Mouse (Mus musculus) heart, adult 2 months (tissue): ENCODE results near the gene Tnfrsf12a. TPM values are rescaled to one million over a fixed set of nuclear protein-coding genes. Genes with fewer than 3 reads are reported as not detected.

Experiments
- DNase-seq, 2 experiments: peaks; one replicate each; pipeline ENCODE4 v3.0.0; 2021
- H3K27ac ChIP-seq: fragments of 200-600 bp; 2 replicates; pipeline ENCODE4 v1.8.1; 2022
- H3K27me3 ChIP-seq: fragments of 200-500 bp; 2 replicates; pipeline ENCODE4 v1.6.1; 2012; ENCODE audit warnings: mild to moderate bottlenecking, low read length, inconsistent platforms, mixed read lengths; ENCODE audit not compliant: control insufficient read depth, insufficient read depth
- H3K36me3 ChIP-seq: fragments of 200-500 bp; 2 replicates; pipeline ENCODE4 v1.6.1; 2012; ENCODE audit warnings: low read length, inconsistent platforms; ENCODE audit not compliant: control insufficient read depth, insufficient read depth
- H3K4me1 ChIP-seq: fragments of 200-500 bp; 2 replicates; pipeline ENCODE4 v1.6.1; 2011; ENCODE audit warnings: low read length; ENCODE audit not compliant: control insufficient read depth, insufficient read depth
- H3K4me3 ChIP-seq: fragments of 200-600 bp; 2 replicates; pipeline ENCODE4 v1.8.1; 2022
- H3K79me2 ChIP-seq: fragments of 200-500 bp; replicated peaks from 2 replicates; pipeline ENCODE4 v1.6.1; 2012; ENCODE audit warnings: mild to moderate bottlenecking, inconsistent platforms, low read length, moderate library complexity, mixed read lengths; ENCODE audit not compliant: control insufficient read depth, insufficient read depth
- H3K9ac ChIP-seq: fragments of 200-500 bp; 2 replicates; pipeline ENCODE4 v1.6.1; 2012; ENCODE audit warnings: low read depth, mild to moderate bottlenecking, control low read depth, inconsistent platforms, low read length, mixed read lengths
- CTCF ChIP-seq: fragments of 200-600 bp; IDR thresholded peaks from 2 replicates; pipeline ENCODE4 v1.8.1; 2022; ENCODE audit warnings: antibody characterized with exemption, mild to moderate bottlenecking, moderate library complexity
- EP300 ChIP-seq: fragments of 200-500 bp; IDR thresholded peaks from 2 replicates; pipeline ENCODE4 v1.6.1; 2011; ENCODE audit warnings: low read depth, low read length, control low read depth; ENCODE audit not compliant: insufficient read depth
- POLR2A ChIP-seq: fragments of 200-500 bp; IDR thresholded peaks from 2 replicates; pipeline ENCODE4 v1.6.1; 2011; ENCODE audit warnings: mild to moderate bottlenecking, low read depth, low read length, control low read depth; ENCODE audit not compliant: insufficient read depth
- WGBS: fragments of 180-500 bp; shearing (Covaris S2); methylation state at CpG from one replicate; pipeline ENCODE4 v1.1.7; 2018; 5-methylcytosine and 5-hydroxymethylcytosine counted together
- intact Hi-C: fragments of 180-260 bp; cut with DNase I; formaldehyde crosslinking; loops from one replicate; pipeline ENCODE4 v1.15.1; 2025
- long read RNA-seq: library from polyadenylated mRNA; stranded (forward); transcript quantifications from one replicate; pipeline ENCODE4 v2.0.0, GENCODE M21; 2021
- polyA plus RNA-seq: library from polyadenylated mRNA; depleted of rRNA; stranded (reverse); fragments of >200 nt; gene quantifications from 2 replicates; pipeline ENCODE4 v1.2.3, GENCODE M21; 2012; rRNA removed
- total RNA-seq, 2 experiments: library from RNA; stranded (reverse); gene quantifications; 2 replicates each; pipeline ENCODE4 v1.2.3; 2021

The Tnfrsf12a gene
- 10 to 100 TPM; 80.1 to 82.5 TPM for total RNA-seq
- 28.1 and 37.9 TPM in 2 replicates for polyA plus RNA-seq
- long read RNA-seq, transcript Tnfrsf12a-201 (4 exons, 984 nt), result major isoform, 47 of 49 reads
- long read RNA-seq, partial matches to known transcripts, result 1 of 49 reads
- long read RNA-seq, other reads (novel, unspliced or antisense), result 0 of 49 reads

DNA sequence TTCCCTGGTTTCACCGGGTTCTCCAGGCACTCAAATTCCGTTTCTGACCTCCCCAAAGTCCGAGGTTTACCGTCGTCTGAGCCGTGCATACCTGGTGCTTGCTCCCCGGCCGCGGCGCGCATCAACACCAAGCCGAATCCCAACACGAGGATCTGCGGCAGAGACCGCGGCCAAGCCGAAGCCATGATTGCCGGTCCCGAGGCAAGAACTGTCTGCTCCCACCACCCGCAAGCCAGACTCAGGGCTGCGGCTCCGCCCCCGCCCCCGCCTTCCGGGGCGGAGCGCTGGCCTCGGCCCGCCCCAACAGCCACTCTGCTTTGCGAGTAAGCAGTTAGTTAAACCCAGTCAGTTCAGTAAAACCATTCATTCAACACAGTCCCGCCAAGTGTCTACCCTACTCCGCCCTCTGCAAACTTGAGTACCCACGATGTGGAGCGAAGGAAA is at the start of gene Tnfrsf12a:
Gene Tnfrsf12a (minus strand): TSS at position 233 of the 444 bp plus-strand sequence.
- under 1% methylated on average over 34 of the region's 34 CpGs for WGBS
- Histone ChIP-seq H3K9ac (peak within 1 kb of the TSS; percentile 69), H3K27ac (peak within 1 kb of the TSS; percentile 93), H3K36me3 (no peaks in the 10 kb centered on the region), H3K4me1 (peaks cover 2% of the 10 kb centered on the region), H3K4me3 (peak within 1 kb of the TSS; percentile 67), H3K27me3 (peaks cover 6% of the 10 kb centered on the region), H3K79me2 (no peaks in the 10 kb centered on the region)
- intact Hi-C loops, result no loop called here
- TF ChIP-seq EP300 (peak; percentile 70; the same call in 1 of the 2 replicates), POLR2A (peak; percentile 97), CTCF (no peak)
- DNase-seq, result peak; percentile 93

DNA sequence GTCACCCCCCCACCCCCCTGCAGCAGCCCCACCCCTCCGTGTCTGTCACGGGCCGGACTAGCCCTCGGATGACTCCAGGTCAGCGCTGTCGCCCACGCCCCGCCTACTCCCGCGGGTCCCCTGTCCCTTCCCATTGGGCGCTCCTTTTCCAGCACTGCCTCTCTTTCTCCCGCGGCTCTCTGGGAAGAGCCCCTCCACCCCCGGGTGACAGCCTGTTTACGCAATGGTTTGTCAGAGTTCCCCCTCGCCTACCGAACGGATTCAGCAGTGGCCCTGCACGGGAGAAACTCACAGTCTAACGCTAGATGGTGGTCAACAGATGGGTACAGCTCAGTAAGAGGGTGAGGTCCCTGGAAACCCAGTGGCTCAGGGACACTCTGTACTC is 49.5 kb upstream of the Tnfrsf12a start:
- H3K4me3 ChIP-seq, result peak overlapping the region; percentile 91
- no peaks in the 10 kb centered on the region for H3K79me2 ChIP-seq
- H3K9ac ChIP-seq, result peak overlapping the region; percentile 51
- under 1% methylated on average over 20 of the region's 20 CpGs for WGBS
- peak; percentile 83 to 90 for DNase-seq
- intact Hi-C loops, result no loop called here
- peak overlapping the region; percentile 86 for H3K27ac ChIP-seq
- TF ChIP-seq POLR2A, result peak; percentile 78
- peak; percentile 33 for TF ChIP-seq CTCF
- no peak for TF ChIP-seq EP300
- H3K4me1 ChIP-seq, result peaks cover 3% of the 10 kb centered on the region
- no peaks in the 10 kb centered on the region for H3K27me3 ChIP-seq
- H3K36me3 ChIP-seq, result no peaks in the 10 kb centered on the region

DNA sequence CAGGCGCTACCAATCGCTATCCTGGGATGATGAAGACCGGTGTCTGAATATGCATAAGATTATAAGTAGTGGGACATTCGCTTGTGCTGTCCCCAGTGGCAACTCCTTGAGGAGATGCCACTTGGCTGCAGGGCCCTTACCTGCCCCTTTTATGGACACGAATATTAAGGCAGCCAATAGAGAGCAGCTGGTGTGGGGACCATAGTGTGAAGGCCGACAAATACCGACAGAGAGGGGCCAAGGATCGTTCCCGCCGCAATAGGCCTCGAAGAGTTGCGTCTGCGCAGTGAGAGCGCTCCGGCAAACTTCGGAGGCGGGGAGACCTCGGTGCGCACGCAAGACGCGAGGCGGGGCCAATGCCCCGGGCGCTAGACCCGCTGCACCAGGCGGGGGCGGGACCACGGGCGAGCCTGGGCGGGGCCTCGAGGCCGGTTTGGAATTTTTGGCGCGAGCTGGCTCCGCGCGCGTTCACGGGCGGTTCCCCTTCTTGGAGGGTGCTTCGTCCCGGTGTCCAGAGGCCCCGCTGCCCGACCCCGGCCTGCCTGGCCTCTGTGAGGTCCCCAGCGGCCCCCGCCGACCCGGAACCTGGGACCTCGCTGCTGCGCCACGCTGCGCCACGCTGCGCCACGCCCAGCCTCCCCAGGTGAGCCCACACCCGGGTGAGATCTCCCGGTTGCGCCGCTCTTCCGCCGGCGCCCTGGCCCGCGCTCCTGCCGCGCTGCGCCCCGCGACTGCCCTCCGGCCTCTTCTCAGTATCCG is 48.9 kb upstream of the Tnfrsf12a start, which contains the start of gene Pkmyt1:
Gene Pkmyt1 (plus strand): TSS at position 338 of the 759 bp plus-strand sequence.
- no peaks in the 10 kb centered on the region for H3K79me2 ChIP-seq
- intact Hi-C loops, result no loop called here
- peaks cover 3% of the 10 kb centered on the region for H3K4me1 ChIP-seq
- H3K9ac ChIP-seq, result peak within 1 kb of the TSS; percentile 71
- no peaks in the 10 kb centered on the region for H3K36me3 ChIP-seq
- WGBS, result 2% methylated on average over 73 of the region's 73 CpGs
- peak; percentile 96 to 98 for DNase-seq
- peak within 1 kb of the TSS; percentile 91 for H3K4me3 ChIP-seq
- H3K27ac ChIP-seq, result peak within 1 kb of the TSS; percentile 86
- H3K27me3 ChIP-seq, result no peaks in the 10 kb centered on the region
- TF ChIP-seq POLR2A (peak; percentile 95), CTCF (peak; percentile 21), EP300 (no peak)

DNA sequence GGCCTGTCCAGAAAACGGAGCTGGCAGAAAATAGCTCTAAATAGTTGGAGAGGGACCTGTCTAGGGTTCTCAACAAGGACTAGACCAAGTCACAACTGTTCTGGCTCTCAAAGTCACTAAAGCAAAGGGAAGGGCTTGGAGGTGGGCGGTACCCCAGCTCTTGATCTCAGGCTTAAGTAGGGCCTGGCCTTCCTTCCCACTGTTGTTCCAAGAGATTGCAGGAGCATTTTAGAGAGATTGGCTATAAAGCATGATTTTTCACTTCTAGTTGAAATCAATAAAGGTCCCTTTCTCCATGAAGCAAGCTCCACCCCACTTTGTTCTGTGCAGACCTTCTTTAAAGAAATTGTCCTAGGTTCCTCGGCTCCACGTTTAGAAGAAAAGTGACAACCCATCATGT is 48.2 kb upstream of the Tnfrsf12a start:
- Histone ChIP-seq H3K36me3 (no peaks in the 10 kb centered on the region), H3K27ac (peak overlapping the region; percentile 86; the same call in 1 of the 2 replicates), H3K4me3 (peak overlapping the region; percentile 91; the same call in 1 of the 2 replicates), H3K4me1 (peaks cover 3% of the 10 kb centered on the region), H3K79me2 (no peaks in the 10 kb centered on the region), H3K27me3 (no peaks in the 10 kb centered on the region), H3K9ac (no peak overlapping the region; the same call in 1 of the 2 replicates)
- TF ChIP-seq EP300 (no peak), CTCF (no peak), POLR2A (no peak)
- 53% methylated on average over 4 of the region's 4 CpGs for WGBS
- DNase-seq, result no peak
- intact Hi-C loops, result no loop called here

- no peak for DNase-seq
- Histone ChIP-seq H3K36me3 (no peaks in the 10 kb centered on the region), H3K27ac (no peak within 1 kb of the TSS), H3K27me3 (no peaks in the 10 kb centered on the region), H3K79me2 (no peaks in the 10 kb centered on the region), H3K4me3 (no peak within 1 kb of the TSS), H3K4me1 (peaks cover 3% of the 10 kb centered on the region), H3K9ac (no peak within 1 kb of the TSS)
- 65% methylated on average over 7 of the region's 7 CpGs for WGBS
- TF ChIP-seq EP300 (no peak), CTCF (no peak), POLR2A (no peak)
- intact Hi-C loops, result no loop called here
These were observed 45.3 kb upstream of the Tnfrsf12a start, which contains the start of gene 1520401A03Rik for GRCm38 (mm10) chr17:23722376-23723125. Gene 1520401A03Rik, minus strand, starts transcription at chr17:23722783.
